ENCODE assay signal across 9 mouse cellular contexts in the genomic region with DNA sequence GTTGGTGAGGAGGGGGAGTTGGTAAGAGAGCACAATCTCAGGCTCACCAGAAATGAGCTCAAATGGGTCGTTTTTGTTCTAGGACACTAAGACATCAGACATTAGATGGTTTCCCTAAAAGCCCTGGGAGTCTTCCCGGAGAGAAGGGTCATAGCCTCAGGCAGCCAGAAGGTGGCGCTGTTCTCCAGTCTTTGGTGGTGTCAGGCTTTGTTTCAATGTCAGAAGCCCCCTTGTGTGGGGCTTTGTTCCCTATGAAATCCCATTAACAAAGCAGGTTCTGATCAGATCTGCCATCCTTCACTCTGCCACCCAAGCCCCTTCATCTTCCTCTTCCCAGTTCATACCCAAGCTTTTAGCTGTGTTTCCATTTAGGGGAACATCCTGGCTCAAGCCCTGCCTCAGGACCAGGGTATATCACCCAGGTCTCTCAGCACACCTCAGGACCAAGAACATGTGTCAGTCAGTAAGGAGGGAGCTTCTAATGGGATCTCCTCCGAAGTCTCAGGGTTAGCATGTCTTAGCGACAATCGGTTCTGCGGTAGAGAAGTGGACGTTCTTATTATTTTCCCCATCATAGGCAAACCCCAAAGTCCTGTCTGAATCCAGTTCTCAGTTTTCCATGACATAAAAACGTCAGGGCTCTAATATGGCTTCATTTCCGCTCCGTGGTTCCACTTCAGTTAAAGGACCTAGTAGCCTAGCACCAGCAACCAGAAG. TPM values are rescaled to one million over a fixed set of nuclear protein-coding genes. Genes with fewer than 3 reads are reported as not detected.
DNase-seq lines count a peak whose midpoint lies in the region; ATAC-seq and TF ChIP-seq lines count a peak whose summit lies in the region.
"Had no signal": no experiment of that assay in that cellular context is flagged by ENCODE, and none has a peak within 500 bp of the region (broad histone marks: within the 10 kb centered on the region; RNA-seq: fewer than 3 reads in every experiment).

No protein-coding gene starts in this region.

- no peak overlapping the region for H3K4me3 ChIP-seq in kidney, postnatal 0 days (replicated peaks; ENCODE audit: low read depth, low read length)
- no peak overlapping the region for H3K4me3 ChIP-seq in liver, embryonic 11.5 days (ENCODE audit: low read depth, low read length)
- H3K4me3 ChIP-seq in neural tube, embryonic 13.5 days = no peak overlapping the region
- H3K4me3 ChIP-seq: embryonic facial prominence, embryonic 15.5 days had no signal

- H3K27me3 ChIP-seq in kidney, postnatal 0 days (ENCODE audit: insufficient read depth, low read length) = no peaks in the 10 kb centered on the region
- H3K27me3 ChIP-seq in liver, embryonic 11.5 days (replicated peaks; ENCODE audit: control insufficient read depth, insufficient read depth, low read length) = no peaks in the 10 kb centered on the region
- H3K27me3 ChIP-seq in neural tube, embryonic 13.5 days = no peaks in the 10 kb centered on the region
- H3K27me3 ChIP-seq: embryonic facial prominence, embryonic 15.5 days had no signal

- DNase-seq in 3T3-L1 (ENCODE audit: low read depth, low spot score) (peak; percentile 75), WW6 (ENCODE audit: low read depth, low spot score) (peak; percentile 56)
- DNase-seq in gastrocnemius, adult 8-10 months (ENCODE audit: low spot score in 2 of 2) = peak; percentile 17 to 36
- DNase-seq in kidney, postnatal 0 days (ENCODE audit: low spot score) = peak; percentile 88
- DNase-seq in liver, embryonic 11.5 days (ENCODE audit: low spot score) = peak; percentile 62
- DNase-seq in testis, postnatal 14 days (ENCODE audit: low spot score) = peak; percentile 51

- no peak overlapping the region for H3K4me2 ChIP-seq in kidney, postnatal 0 days (ENCODE audit: low read length)
- no peak overlapping the region for H3K4me2 ChIP-seq in liver, embryonic 11.5 days
- no peak overlapping the region for H3K4me2 ChIP-seq in neural tube, embryonic 13.5 days
- H3K4me2 ChIP-seq: embryonic facial prominence, embryonic 15.5 days had no signal

- no peaks in the 10 kb centered on the region for H3K36me3 ChIP-seq in kidney, postnatal 0 days (ENCODE audit: insufficient read depth, low read length)
- no peaks in the 10 kb centered on the region for H3K36me3 ChIP-seq in liver, embryonic 11.5 days (ENCODE audit: control insufficient read depth, insufficient read depth, low read length)
- H3K36me3 ChIP-seq in neural tube, embryonic 13.5 days = no peaks in the 10 kb centered on the region
- H3K36me3 ChIP-seq: embryonic facial prominence, embryonic 15.5 days had no signal

- H3K9me3 ChIP-seq in kidney, postnatal 0 days (replicated peaks; ENCODE audit: low read length) = no peaks in the 10 kb centered on the region
- no peaks in the 10 kb centered on the region for H3K9me3 ChIP-seq in liver, embryonic 11.5 days (ENCODE audit: control insufficient read depth, low read length)
- H3K9me3 ChIP-seq in neural tube, embryonic 13.5 days = no peaks in the 10 kb centered on the region
- H3K9me3 ChIP-seq: embryonic facial prominence, embryonic 15.5 days had no signal

- 43% methylated on average over 11 of the region's 11 CpGs for WGBS in kidney, postnatal 0 days
- WGBS in liver, embryonic 11.5 days = 40% methylated on average over 11 of the region's 11 CpGs
- 42% methylated on average over 11 of the region's 11 CpGs for WGBS in neural tube, embryonic 13.5 days

- H3K4me1 ChIP-seq in kidney, postnatal 0 days (replicated peaks; ENCODE audit: insufficient read depth, low read length) = no peaks in the 10 kb centered on the region
- H3K4me1 ChIP-seq in liver, embryonic 11.5 days (replicated peaks; ENCODE audit: control insufficient read depth, insufficient read depth, low read length) = no peaks in the 10 kb centered on the region
- H3K4me1 ChIP-seq in neural tube, embryonic 13.5 days (replicated peaks) = peaks cover 46% of the 10 kb centered on the region
- H3K4me1 ChIP-seq: embryonic facial prominence, embryonic 15.5 days had no signal

- H3K9ac ChIP-seq in kidney, postnatal 0 days (ENCODE audit: low read depth, low read length) = no peak overlapping the region
- no peak overlapping the region; the same call in 1 of the 2 replicates for H3K9ac ChIP-seq in liver, embryonic 11.5 days (ENCODE audit: low read depth, low read length)
- peak overlapping the region; percentile 56 for H3K9ac ChIP-seq in neural tube, embryonic 13.5 days
- H3K9ac ChIP-seq: embryonic facial prominence, embryonic 15.5 days had no signal

- no peak overlapping the region for H3K27ac ChIP-seq in kidney, postnatal 0 days
- H3K27ac ChIP-seq in liver, embryonic 11.5 days (ENCODE audit: low read depth, low read length) = no peak overlapping the region
- H3K27ac ChIP-seq in neural tube, embryonic 13.5 days (replicated peaks) = peak overlapping the region; percentile 84
- H3K27ac ChIP-seq: embryonic facial prominence, embryonic 15.5 days had no signal

- TF ChIP-seq CTCF in kidney, postnatal 0 days (IDR thresholded peaks at IDR 0.05; ENCODE audit: low read depth) = peak; percentile 94

- ATAC-seq in common myeloid progenitor, adult 5-6 weeks (replicated peaks; ENCODE audit: low read depth, poor library complexity, severe bottlenecking) = peak; percentile 74
- no peak for ATAC-seq in kidney, postnatal 0 days (replicated peaks; ENCODE audit: low FRiP score, low read depth)
- no peak for ATAC-seq in liver, embryonic 11.5 days (replicated peaks; ENCODE audit: low FRiP score)
- ATAC-seq in neural tube, embryonic 13.5 days (ENCODE audit: low read depth) = peak; percentile 47

RNA-seq across cellular contexts. Expression of a gene that starts 5.6 kb away (rescaled TPM):
- not detected in 2 replicates for total RNA-seq in common myeloid progenitor, adult 5-6 weeks (2017)
- not detected for total RNA-seq in gastrocnemius, adult 8-10 months (2022)
- not detected in 2 replicates for polyA plus RNA-seq in kidney, postnatal 0 days (2015; fragmentation: Nextera tagmentation; extraction: Ambion mirVana)
- not detected in 2 replicates for polyA plus RNA-seq in liver, embryonic 11.5 days (2014; fragmentation: Nextera tagmentation; extraction: Ambion mirVana)
- polyA plus RNA-seq in neural tube, embryonic 13.5 days (2015; fragmentation: Nextera tagmentation; extraction: Ambion mirVana) = 0.57 and 0.68 TPM in 2 replicates
- polyA plus RNA-seq: embryonic facial prominence, embryonic 15.5 days had no signal

RNA-seq across cellular contexts. Expression of a gene that starts 25.7 kb away (rescaled TPM):
- 6.4 and 7.6 TPM in 2 replicates for total RNA-seq in common myeloid progenitor, adult 5-6 weeks (2017)
- 10 to 100 TPM; 16.4 to 18.4 (median 17.4) TPM for total RNA-seq in gastrocnemius, adult 8-10 months (2022)
- polyA plus RNA-seq in kidney, postnatal 0 days (2015; fragmentation: Nextera tagmentation; extraction: Ambion mirVana) = 77.9 and 78.4 TPM in 2 replicates
- 21.2 and 23.0 TPM in 2 replicates for polyA plus RNA-seq in liver, embryonic 11.5 days (2014; fragmentation: Nextera tagmentation; extraction: Ambion mirVana)
- polyA plus RNA-seq in neural tube, embryonic 13.5 days (2015; fragmentation: Nextera tagmentation; extraction: Ambion mirVana) = 77.6 and 89.9 TPM in 2 replicates

Comparison
In these comparisons a context has a peak if more than half of its experiments do, and no peak if none do; other contexts are left out.
1. DNase-seq: peak in every context shown above with its lines; median percentile 88 in kidney, postnatal 0 days; 75 in 3T3-L1; 62 in liver, embryonic 11.5 days; 56 in WW6; 51 in testis, postnatal 14 days; 26 in gastrocnemius, adult 8-10 months.
2. ATAC-seq: peak in common myeloid progenitor, adult 5-6 weeks (single experiment) and neural tube, embryonic 13.5 days (single experiment); none in kidney, postnatal 0 days (single experiment) and liver, embryonic 11.5 days (single experiment).